Mouse (Mus musculus) erythroblast, embryonic 14.5 days (primary cell): ENCODE results near the gene Aebp1.

Source experiments
- GATA1 ChIP-seq: IDR thresholded peaks from 2 replicates; pipeline ENCODE4 v1.6.1; 2012; ENCODE audit warnings: low read length, inconsistent platforms, mixed read lengths
- TAL1 ChIP-seq: IDR thresholded peaks from 3 replicates; pipeline ENCODE4 v1.6.1; 2012; ENCODE audit warnings: low read length, inconsistent platforms, mixed read lengths

DNA sequence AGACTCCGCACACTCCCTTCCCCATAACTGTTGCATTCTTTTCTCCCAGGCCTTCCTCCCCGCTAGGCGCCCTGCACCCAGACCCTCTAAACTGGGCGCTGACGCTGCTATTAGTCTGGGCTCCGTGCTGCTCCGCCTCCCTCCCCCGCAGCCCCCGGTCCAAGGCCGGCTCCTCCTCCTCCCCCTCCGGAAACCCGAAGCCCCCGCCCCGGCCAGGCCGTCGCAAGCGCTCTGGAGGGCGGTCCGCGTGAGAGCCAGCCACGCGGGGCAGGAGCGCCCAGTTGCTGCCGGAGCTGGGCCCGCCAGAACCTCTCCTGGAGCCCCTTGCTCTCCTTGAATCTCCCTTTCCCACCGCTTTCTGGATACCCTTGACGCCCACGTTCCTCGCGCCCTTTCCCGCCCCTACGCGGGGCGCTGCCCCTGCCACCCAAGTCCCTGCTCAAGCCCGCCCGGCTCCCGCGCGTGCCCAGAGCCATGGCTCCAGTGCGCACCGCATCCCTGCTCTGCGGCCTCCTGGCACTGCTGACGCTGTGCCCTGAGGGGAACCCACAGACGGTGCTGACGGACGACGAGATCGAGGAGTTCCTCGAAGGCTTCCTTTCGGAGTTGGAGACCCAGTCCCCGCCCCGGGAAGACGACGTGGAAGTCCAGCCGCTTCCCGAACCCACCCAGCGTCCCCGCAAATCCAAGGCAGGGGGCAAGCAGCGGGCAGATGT, at the start of gene Aebp1:
- TF ChIP-seq GATA1 (no peak), TAL1 (no peak)
